Mouse (Mus musculus): Measurements from ENCODE around the gene Neil3. TPM values are rescaled to one million over a fixed set of nuclear protein-coding genes. Genes with fewer than 3 reads are reported as not detected.

Gene Neil3
- total and polyA plus RNA-seq, 3 experiments: 10.3 to 16.7 (median 14.7) TPM

DNA sequence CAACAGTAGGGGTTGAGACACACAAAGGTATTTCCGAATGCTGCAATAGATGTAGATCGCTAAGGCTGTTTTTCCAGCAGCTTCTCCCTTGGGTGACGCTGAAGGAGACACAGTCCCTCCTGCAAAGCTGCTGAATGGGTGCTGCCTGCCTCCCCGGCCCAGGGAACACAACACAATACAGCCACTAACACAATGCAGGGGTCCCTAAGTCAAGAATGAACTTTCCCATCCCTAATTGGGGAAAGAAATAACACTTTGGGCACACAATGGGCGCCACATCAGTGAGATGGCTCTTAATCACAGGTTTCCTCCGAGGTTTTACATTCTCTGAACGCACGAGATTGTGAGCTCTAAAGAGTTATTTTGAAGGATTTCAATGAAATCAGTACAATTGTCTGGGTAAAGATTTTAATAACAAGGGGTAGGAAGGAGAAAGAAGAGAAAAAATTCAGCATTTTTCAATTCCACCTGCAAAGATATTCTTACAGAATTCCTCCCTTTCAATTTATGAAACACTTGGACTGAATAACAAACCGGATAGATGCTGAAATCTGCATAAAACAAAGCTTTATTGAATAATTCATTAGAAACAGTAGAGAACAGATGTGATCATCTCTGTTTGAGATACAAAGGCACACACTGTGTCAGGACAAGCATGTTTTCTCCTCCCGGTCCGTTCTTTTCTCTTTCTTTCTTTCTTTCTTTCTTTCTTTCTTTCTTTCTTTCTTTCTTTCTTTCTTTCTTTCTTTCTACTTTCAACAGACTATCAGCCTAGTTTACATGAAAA lies 38.6 kb downstream of the Neil3 start:
- Histone ChIP-seq H3K27me3 (replicated peaks) (no peaks in the 10 kb centered on the region), H3K4me2 (ENCODE audit: insufficient read depth, low read depth, poor library complexity, severe bottlenecking) (no peak overlapping the region), H3K36me3 (replicated peaks in 1 of 2; ENCODE audit: control insufficient read depth in 1 of 2, insufficient read depth in 1 of 2, low read length in 1 of 2) (peaks cover 0 to 30% of the 10 kb centered on the region in 2 experiments), H3K79me2 (replicated peaks; ENCODE audit: control insufficient read depth, extremely low read depth, insufficient read depth, poor library complexity, severe bottlenecking) (no peaks in the 10 kb centered on the region), H3K9ac (ENCODE audit: insufficient read depth, low read depth) (no peak overlapping the region), H3K4me1 (ENCODE audit: control insufficient read depth in 1 of 2, insufficient read depth in 2 of 2) (peaks cover 0 to 4% of the 10 kb centered on the region in 2 experiments; a peak in 1 of 4 replicates), H3K27ac (ENCODE audit: insufficient read depth, low read depth) (no peak overlapping the region), H3K4me3 (replicated peaks in 1 of 3; ENCODE audit: low read depth in 2 of 3, low read length in 2 of 3, poor library complexity in 1 of 3) (no peak overlapping the region), H3K9me3 (replicated peaks; ENCODE audit: low read length) (no peaks in the 10 kb centered on the region)
- dilution Hi-C loops (cut with MboI; ENCODE audit: extremely low pct_ligation_motif_present, extremely low pct_unique_long_range_greater_than_20kb, low sequenced_read_pairs) (no loop called here), in situ Hi-C loops (cut with MboI; ENCODE audit: low pct_ligation_motif_present, low pct_unique_long_range_greater_than_20kb, low sequenced_read_pairs) (no loop called here)
- TF ChIP-seq MAZ (IDR thresholded peaks at IDR 0.05; ENCODE audit: low read depth, low read length) (no peak), USF1 (IDR thresholded peaks at IDR 0.05; ENCODE audit: low read depth, low read length) (no peak)
- DNase-seq (ENCODE audit: extremely low read depth): no peak

DNA sequence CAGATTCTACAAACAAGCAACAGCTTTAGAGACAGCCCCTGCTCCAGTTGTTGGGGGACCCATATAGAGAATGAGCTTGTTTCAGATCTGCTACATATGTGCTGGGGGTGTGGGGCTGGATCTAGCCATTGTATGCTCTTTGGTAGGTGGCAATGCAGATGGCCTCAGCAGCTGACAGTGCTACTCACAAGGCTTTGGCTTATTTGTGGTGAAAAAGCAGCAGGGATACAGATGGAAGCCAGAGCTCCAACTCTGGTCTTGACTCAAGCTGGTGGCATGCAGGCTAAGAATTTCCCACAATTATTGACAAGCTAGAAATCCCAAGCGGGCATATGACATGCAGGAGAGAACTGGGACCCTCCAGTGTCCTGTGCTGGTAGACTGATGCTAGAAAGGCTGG lies 40.8 kb downstream of the Neil3 start:
- Histone ChIP-seq H3K27me3 (replicated peaks) (no peaks in the 10 kb centered on the region), H3K9me3 (replicated peaks; ENCODE audit: low read length) (no peaks in the 10 kb centered on the region), H3K36me3 (replicated peaks in 1 of 2; ENCODE audit: control insufficient read depth in 1 of 2, insufficient read depth in 1 of 2, low read length in 1 of 2) (peaks cover 0 to 22% of the 10 kb centered on the region in 2 experiments), H3K4me2 (ENCODE audit: insufficient read depth, low read depth, poor library complexity, severe bottlenecking) (no peak overlapping the region), H3K4me1 (ENCODE audit: control insufficient read depth in 1 of 2, insufficient read depth in 2 of 2) (no peaks in the 10 kb centered on the region), H3K4me3 (replicated peaks in 1 of 3; ENCODE audit: low read depth in 2 of 3, low read length in 2 of 3, poor library complexity in 1 of 3) (no peak overlapping the region), H3K9ac (ENCODE audit: insufficient read depth, low read depth) (no peak overlapping the region), H3K79me2 (replicated peaks; ENCODE audit: control insufficient read depth, extremely low read depth, insufficient read depth, poor library complexity, severe bottlenecking) (no peaks in the 10 kb centered on the region), H3K27ac (ENCODE audit: insufficient read depth, low read depth) (no peak overlapping the region)
- DNase-seq (ENCODE audit: extremely low read depth): no peak
- dilution Hi-C loops (cut with MboI; ENCODE audit: extremely low pct_ligation_motif_present, extremely low pct_unique_long_range_greater_than_20kb, low sequenced_read_pairs) (no loop called here), in situ Hi-C loops (cut with MboI; ENCODE audit: low pct_ligation_motif_present, low pct_unique_long_range_greater_than_20kb, low sequenced_read_pairs) (no loop called here)
- TF ChIP-seq POLR2A (IDR thresholded peaks at IDR 0.05; ENCODE audit: low read depth, low read length): no peak
- TF ChIP-seq MYC (IDR thresholded peaks at IDR 0.05; ENCODE audit: low read depth, low read length): no peak
- no peak for TF ChIP-seq ZNF384 (IDR thresholded peaks at IDR 0.05; ENCODE audit: low read depth, low read length)
- TF ChIP-seq NRF1 (IDR thresholded peaks at IDR 0.05; ENCODE audit: low read depth, low read length): no peak
- TF ChIP-seq ZKSCAN1 (IDR thresholded peaks at IDR 0.05; ENCODE audit: borderline replicate concordance, low read depth, low read length): no peak
- no peak for TF ChIP-seq HCFC1 (IDR thresholded peaks at IDR 0.05; ENCODE audit: low read depth, low read length)
- no peak for TF ChIP-seq MAFK (IDR thresholded peaks at IDR 0.05; ENCODE audit: insufficient replicate concordance, low read length)
- no peak for TF ChIP-seq CTCF (conservative IDR thresholded peaks at IDR 0.05 in 1 of 2, IDR thresholded peaks at IDR 0.05 in 1 of 2; ENCODE audit: low read depth in 2 of 2, low read length in 2 of 2)
- TF ChIP-seq ZC3H11A (IDR thresholded peaks at IDR 0.05; ENCODE audit: low read depth, low read length): no peak
- TF ChIP-seq ELF1 (IDR thresholded peaks at IDR 0.05; ENCODE audit: low read depth, low read length): no peak
- no peak for TF ChIP-seq SMC3 (IDR thresholded peaks at IDR 0.05; ENCODE audit: low read depth, low read length)
- TF ChIP-seq USF2 (conservative IDR thresholded peaks at IDR 0.05; ENCODE audit: low read depth, low read length): no peak
- no peak for TF ChIP-seq UBTF (IDR thresholded peaks at IDR 0.05; ENCODE audit: low read depth, low read length)
- TF ChIP-seq RAD21 (IDR thresholded peaks at IDR 0.05; ENCODE audit: low read depth, low read length): no peak
- no peak for TF ChIP-seq RCOR1 (conservative IDR thresholded peaks at IDR 0.05; ENCODE audit: low read depth, low read length)
- TF ChIP-seq PAX5 (IDR thresholded peaks at IDR 0.05; ENCODE audit: low read length): no peak
- no peak for TF ChIP-seq IRF4 (IDR thresholded peaks at IDR 0.05; ENCODE audit: low read depth, low read length)
- no peak for TF ChIP-seq KAT2A (IDR thresholded peaks at IDR 0.05; ENCODE audit: insufficient replicate concordance, low read length)
- TF ChIP-seq JUND (conservative IDR thresholded peaks at IDR 0.05; ENCODE audit: low read depth, low read length): no peak

All from CH12.LX (cell line).